Mouse (Mus musculus): ENCODE results near the gene Bcl2l14. TPM values are rescaled to one million over a fixed set of nuclear protein-coding genes. Genes with fewer than 3 reads are reported as not detected.

Gene Bcl2l14
- polyA plus RNA-seq (2016; fragmentation: Nextera tagmentation; extraction: Ambion mirVana) = 0.31 TPM in 1 of 2 replicates, not detected in the other

- ATAC-seq (ENCODE audit: insufficient number of reproducible peaks, low FRiP score) = no peak
- H3K9me3 ChIP-seq (replicated peaks) = no peaks in the 10 kb centered on the region
- no peak within 1 kb of the TSS for H3K9ac ChIP-seq
- H3K27ac ChIP-seq (ENCODE audit: poor library complexity, severe bottlenecking) = no peak within 1 kb of the TSS
- no peak within 1 kb of the TSS for H3K4me2 ChIP-seq
- H3K4me3 ChIP-seq = no peak within 1 kb of the TSS
- no peaks in the 10 kb centered on the region for H3K4me1 ChIP-seq (replicated peaks)
- no peaks in the 10 kb centered on the region for H3K36me3 ChIP-seq
- H3K27me3 ChIP-seq (replicated peaks) = no peaks in the 10 kb centered on the region
- WGBS = 71% methylated on average over 4 of the region's 4 CpGs
Observed at GRCm38 (mm10) chr6:134396018-134396417, at the start of gene Bcl2l14. Gene Bcl2l14 (plus strand): TSS chr6:134396318.

DNA sequence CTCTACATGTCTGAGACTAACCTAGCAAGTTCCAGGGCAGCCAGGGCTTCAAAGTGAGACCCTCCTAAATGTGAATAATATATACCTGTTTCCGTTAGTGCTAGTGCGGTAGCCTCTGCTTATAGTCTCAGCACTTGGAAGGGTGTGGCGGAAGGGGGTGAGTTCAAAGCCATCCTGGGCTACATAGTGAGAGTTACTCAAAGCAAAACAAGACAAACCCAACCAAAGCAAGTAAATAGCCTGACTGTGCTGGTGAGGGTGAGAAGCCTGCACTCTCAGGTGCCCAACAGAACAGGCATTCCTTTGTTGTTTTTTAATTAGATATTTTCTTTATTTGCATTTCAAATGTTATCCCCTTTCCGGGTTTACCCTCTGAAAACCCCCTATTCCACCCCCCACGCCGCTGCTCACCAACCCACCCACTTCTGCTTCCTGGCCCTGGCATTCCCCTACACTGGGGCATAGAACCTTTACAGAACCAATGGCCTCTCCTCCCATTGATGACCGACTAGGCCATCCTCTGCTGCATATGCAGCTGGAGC is 47.5 kb upstream of the Bcl2l14 start:
- H3K4me2 ChIP-seq = no peak overlapping the region
- no peak overlapping the region for H3K4me3 ChIP-seq
- H3K27ac ChIP-seq (ENCODE audit: poor library complexity, severe bottlenecking) = no peak overlapping the region
- no peak for ATAC-seq (ENCODE audit: insufficient number of reproducible peaks, low FRiP score)
- no peaks in the 10 kb centered on the region for H3K4me1 ChIP-seq (replicated peaks)
- H3K9ac ChIP-seq = no peak overlapping the region
- H3K36me3 ChIP-seq = no peaks in the 10 kb centered on the region
- no peaks in the 10 kb centered on the region for H3K9me3 ChIP-seq (replicated peaks)
- WGBS = 86% methylated on average over 7 of the region's 7 CpGs
- no peaks in the 10 kb centered on the region for H3K27me3 ChIP-seq (replicated peaks)

DNA sequence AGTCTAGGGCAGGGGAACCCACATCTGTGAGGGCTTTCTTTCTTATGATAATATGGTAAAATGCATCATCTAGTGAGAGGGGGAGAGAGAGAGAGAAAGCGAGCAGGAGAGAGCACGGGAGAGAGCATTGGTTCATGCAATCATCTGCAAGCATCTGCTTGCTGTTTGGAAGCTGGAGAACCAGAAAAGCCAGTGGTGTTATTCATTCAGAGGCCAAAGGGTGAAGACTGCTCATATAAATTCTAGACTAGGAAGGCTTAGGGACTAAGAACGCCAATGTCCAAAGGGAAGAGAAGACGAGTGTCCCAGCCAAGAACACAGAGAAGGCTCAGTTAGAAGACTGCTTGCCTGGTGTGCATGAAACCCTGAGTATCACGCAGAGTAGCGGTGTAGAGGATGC is 43.2 kb upstream of the Bcl2l14 start:
- Histone ChIP-seq H3K9me3 (replicated peaks) (no peaks in the 10 kb centered on the region), H3K9ac (no peak overlapping the region), H3K4me3 (no peak overlapping the region), H3K4me2 (no peak overlapping the region), H3K27me3 (replicated peaks) (no peaks in the 10 kb centered on the region), H3K4me1 (replicated peaks) (no peaks in the 10 kb centered on the region), H3K27ac (ENCODE audit: poor library complexity, severe bottlenecking) (no peak overlapping the region), H3K36me3 (no peaks in the 10 kb centered on the region)
- 86% methylated on average over 6 of the region's 6 CpGs for WGBS
- no peak for ATAC-seq (ENCODE audit: insufficient number of reproducible peaks, low FRiP score)

- no peaks in the 10 kb centered on the region for H3K27me3 ChIP-seq (replicated peaks)
- H3K9me3 ChIP-seq (replicated peaks) = no peaks in the 10 kb centered on the region
- H3K4me2 ChIP-seq = no peak overlapping the region
- 69% methylated on average over 4 of the region's 4 CpGs for WGBS
- no peak overlapping the region for H3K27ac ChIP-seq (ENCODE audit: poor library complexity, severe bottlenecking)
- no peak overlapping the region for H3K9ac ChIP-seq
- no peak for ATAC-seq (ENCODE audit: insufficient number of reproducible peaks, low FRiP score)
- H3K36me3 ChIP-seq = no peaks in the 10 kb centered on the region
- H3K4me3 ChIP-seq = no peak overlapping the region
- no peaks in the 10 kb centered on the region for H3K4me1 ChIP-seq (replicated peaks)
Observed at GRCm38 (mm10) chr6:134353751-134354150, 42.4 kb upstream of the Bcl2l14 start.

- WGBS = 74% methylated on average over 6 of the region's 6 CpGs
- Histone ChIP-seq H3K36me3 (no peaks in the 10 kb centered on the region), H3K4me2 (no peak overlapping the region), H3K4me3 (no peak overlapping the region), H3K9ac (no peak overlapping the region), H3K4me1 (replicated peaks) (no peaks in the 10 kb centered on the region), H3K27ac (ENCODE audit: poor library complexity, severe bottlenecking) (no peak overlapping the region), H3K27me3 (replicated peaks) (no peaks in the 10 kb centered on the region), H3K9me3 (replicated peaks) (no peaks in the 10 kb centered on the region)
- ATAC-seq (ENCODE audit: insufficient number of reproducible peaks, low FRiP score) = no peak
Observed at GRCm38 (mm10) chr6:134357570-134357969, 38.5 kb upstream of the Bcl2l14 start.

- H3K9ac ChIP-seq = no peak overlapping the region
- 82% methylated on average over 4 of the region's 4 CpGs for WGBS
- no peaks in the 10 kb centered on the region for H3K36me3 ChIP-seq
- no peaks in the 10 kb centered on the region for H3K9me3 ChIP-seq (replicated peaks)
- ATAC-seq (ENCODE audit: insufficient number of reproducible peaks, low FRiP score) = no peak
- H3K4me2 ChIP-seq = no peak overlapping the region
- H3K4me1 ChIP-seq (replicated peaks) = no peaks in the 10 kb centered on the region
- H3K27me3 ChIP-seq (replicated peaks) = no peaks in the 10 kb centered on the region
- H3K27ac ChIP-seq (ENCODE audit: poor library complexity, severe bottlenecking) = no peak overlapping the region
- H3K4me3 ChIP-seq = no peak overlapping the region
Observed at GRCm38 (mm10) chr6:134360079-134360478, 36.0 kb upstream of the Bcl2l14 start.

DNA sequence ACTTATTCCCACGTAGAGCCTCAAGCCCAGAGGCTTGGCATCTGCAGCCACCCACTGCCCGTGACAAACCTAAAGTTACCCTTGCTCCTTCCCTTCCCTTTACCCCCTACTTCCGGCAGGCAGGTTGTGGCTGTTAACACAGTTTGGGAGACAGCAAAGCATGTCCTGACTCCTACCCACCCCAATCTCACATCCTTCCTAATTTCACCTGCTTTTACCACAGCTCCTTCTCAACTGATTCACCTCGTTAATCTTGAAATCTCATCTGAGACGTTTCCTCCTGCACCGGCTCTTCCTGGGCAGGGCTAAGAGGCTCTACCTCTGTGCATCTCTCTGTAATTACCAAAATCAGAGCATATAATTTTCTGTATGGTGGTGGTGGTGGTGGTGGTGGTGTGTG is 31.5 kb upstream of the Bcl2l14 start:
- no peak overlapping the region for H3K9ac ChIP-seq
- 58% methylated on average over 6 of the region's 6 CpGs for WGBS

GRCm38 (mm10) chr6:134365952-134366351 is 30.2 kb upstream of the Bcl2l14 start:
- H3K27ac ChIP-seq (ENCODE audit: poor library complexity, severe bottlenecking) = no peak overlapping the region
- WGBS = 46% methylated on average over 4 of the region's 4 CpGs
- no peak for ATAC-seq (ENCODE audit: insufficient number of reproducible peaks, low FRiP score)

More for the DNA sequence above, 31.5 kb upstream of the Bcl2l14 start:
- H3K27ac ChIP-seq (ENCODE audit: poor library complexity, severe bottlenecking) = no peak overlapping the region
- no peak overlapping the region for H3K4me2 ChIP-seq
- no peak for ATAC-seq (ENCODE audit: insufficient number of reproducible peaks, low FRiP score)
- H3K27me3 ChIP-seq (replicated peaks) = no peaks in the 10 kb centered on the region
- H3K36me3 ChIP-seq = no peaks in the 10 kb centered on the region
- H3K9me3 ChIP-seq (replicated peaks) = no peaks in the 10 kb centered on the region
- no peak overlapping the region for H3K4me3 ChIP-seq
- peaks cover 13% of the 10 kb centered on the region for H3K4me1 ChIP-seq (replicated peaks)

GRCm38 (mm10) chr6:134366366-134367351 is 29.5 kb upstream of the Bcl2l14 start:
- peaks cover 13% of the 10 kb centered on the region for H3K4me1 ChIP-seq (replicated peaks)
- 47% methylated on average over 10 of the region's 10 CpGs for WGBS
- H3K4me3 ChIP-seq = no peak overlapping the region
- H3K27ac ChIP-seq (ENCODE audit: poor library complexity, severe bottlenecking) = no peak overlapping the region
- no peak for ATAC-seq (ENCODE audit: insufficient number of reproducible peaks, low FRiP score)
- no peak overlapping the region for H3K4me2 ChIP-seq
- H3K36me3 ChIP-seq = no peaks in the 10 kb centered on the region
- H3K9ac ChIP-seq = no peak overlapping the region
- H3K9me3 ChIP-seq (replicated peaks) = no peaks in the 10 kb centered on the region
- H3K27me3 ChIP-seq (replicated peaks) = no peaks in the 10 kb centered on the region

More at GRCm38 (mm10) chr6:134365952-134366351, 30.2 kb upstream of the Bcl2l14 start:
- H3K4me3 ChIP-seq = no peak overlapping the region
- no peaks in the 10 kb centered on the region for H3K9me3 ChIP-seq (replicated peaks)
- no peaks in the 10 kb centered on the region for H3K36me3 ChIP-seq
- peaks cover 13% of the 10 kb centered on the region for H3K4me1 ChIP-seq (replicated peaks)
- H3K27me3 ChIP-seq (replicated peaks) = no peaks in the 10 kb centered on the region
- H3K4me2 ChIP-seq = no peak overlapping the region
- no peak overlapping the region for H3K9ac ChIP-seq

GRCm38 (mm10) chr6:134367366-134368281 is 28.5 kb upstream of the Bcl2l14 start:
- ATAC-seq (ENCODE audit: insufficient number of reproducible peaks, low FRiP score) = no peak
- Histone ChIP-seq H3K27ac (ENCODE audit: poor library complexity, severe bottlenecking) (0 out of 2 replicates have a peak overlapping the region, but pooled peaks have one; percentile 7), H3K4me3 (no peak overlapping the region), H3K36me3 (no peaks in the 10 kb centered on the region), H3K9me3 (replicated peaks) (no peaks in the 10 kb centered on the region), H3K4me1 (replicated peaks) (peaks cover 13% of the 10 kb centered on the region), H3K4me2 (no peak overlapping the region), H3K27me3 (replicated peaks) (no peaks in the 10 kb centered on the region), H3K9ac (no peak overlapping the region)
- WGBS = 51% methylated on average over 12 of the region's 12 CpGs

- ATAC-seq (ENCODE audit: insufficient number of reproducible peaks, low FRiP score) = no peak
- Histone ChIP-seq H3K4me2 (no peak overlapping the region), H3K27ac (ENCODE audit: poor library complexity, severe bottlenecking) (no peak overlapping the region), H3K4me3 (no peak overlapping the region), H3K9me3 (replicated peaks) (no peaks in the 10 kb centered on the region), H3K36me3 (no peaks in the 10 kb centered on the region), H3K9ac (no peak overlapping the region), H3K4me1 (replicated peaks) (peaks cover under 1% of the 10 kb centered on the region), H3K27me3 (replicated peaks) (no peaks in the 10 kb centered on the region; the same call in 1 of the 2 replicates)
- 47% methylated on average over 2 of the region's 2 CpGs for WGBS
Observed at GRCm38 (mm10) chr6:134372946-134373345, 23.2 kb upstream of the Bcl2l14 start.

All from heart, embryonic 12.5 days (tissue).